Mouse (Mus musculus) liver, adult 2 months (tissue): ENCODE measurements around the gene Patl2.

Experiments
- CTCF ChIP-seq: fragments of 200-500 bp; IDR thresholded peaks from 2 replicates; pipeline ENCODE4 v1.5.1; 2011; ENCODE audit warnings: low read depth, low read length, control low read depth
- POLR2A ChIP-seq: fragments of 200-500 bp; IDR thresholded peaks from 2 replicates; pipeline ENCODE4 v1.6.1; 2011; ENCODE audit warnings: low read length, control low read depth; ENCODE audit not compliant: insufficient read depth; ENCODE audit errors: extremely low read depth

- TF ChIP-seq CTCF (no peak), POLR2A (no peak)
These were observed 32.2 kb upstream of the Patl2 start for GRCm38 (mm10) chr2:122218234-122218633.
